Mouse (Mus musculus): ENCODE results near the gene Dnmt3c. TPM values are rescaled to one million over a fixed set of nuclear protein-coding genes. Genes with fewer than 3 reads are reported as not detected.
"Not testable (repeated sequence)": the region's sequence is repeated elsewhere in the genome, so short reads cannot be mapped to it uniquely, and the experiment has no call there.

Gene Dnmt3c
- not detected in 2 replicates for polyA plus RNA-seq (2016; fragmentation: Nextera tagmentation; extraction: Ambion mirVana)

DNA sequence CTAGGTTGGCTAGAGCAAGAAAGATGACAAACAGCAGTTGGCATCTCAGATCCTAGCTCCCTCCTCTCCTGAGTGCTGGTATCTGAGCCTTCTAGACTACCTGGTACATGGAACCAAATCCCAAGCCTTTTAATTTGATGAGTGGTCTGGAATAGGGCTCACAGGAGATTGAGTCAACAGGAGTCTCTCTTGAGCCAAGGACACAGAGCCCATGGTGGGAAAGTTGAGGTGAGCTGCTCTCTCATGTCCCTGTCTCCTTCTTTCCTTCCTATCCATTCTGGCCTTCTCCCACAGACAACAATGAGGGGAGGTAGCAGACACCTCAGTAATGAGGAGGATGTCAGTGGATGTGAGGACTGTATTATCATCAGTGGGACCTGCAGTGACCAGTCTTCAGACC is at the start of gene Dnmt3c:
Gene Dnmt3c (plus strand): TSS at position 301 of the 400 bp plus-strand sequence.
- Histone ChIP-seq H3K4me2 (no peak within 1 kb of the TSS), H3K4me3 (replicated peaks) (no peak within 1 kb of the TSS), H3K36me3 (no peaks in the 10 kb centered on the region), H3K4me1 (replicated peaks) (no peaks in the 10 kb centered on the region), H3K27me3 (no peaks in the 10 kb centered on the region), H3K9ac (replicated peaks) (no peak within 1 kb of the TSS), H3K27ac (no peak within 1 kb of the TSS), H3K9me3 (no peaks in the 10 kb centered on the region)
- no peak for ATAC-seq (ENCODE audit: insufficient number of reproducible peaks, insufficient read depth, low FRiP score, low TSS enrichment, low read depth)

GRCm38 (mm10) chr2:153648773-153649297 is 47.6 kb upstream of the Dnmt3c start:
- H3K27me3 ChIP-seq, result no peaks in the 10 kb centered on the region; the same call in 1 of the 2 replicates
- H3K27ac ChIP-seq, result peak overlapping the region; percentile 78; the same call in 1 of the 2 replicates
- peak overlapping the region; percentile 86 for H3K9ac ChIP-seq (replicated peaks)
- 17% methylated on average over 14 of the region's 14 CpGs for WGBS
- H3K36me3 ChIP-seq, result no peaks in the 10 kb centered on the region
- peaks cover 18% of the 10 kb centered on the region for H3K4me1 ChIP-seq (replicated peaks)
- H3K9me3 ChIP-seq, result no peaks in the 10 kb centered on the region
- peak; percentile 6; the same call in 1 of the 2 replicates for ATAC-seq (ENCODE audit: insufficient number of reproducible peaks, insufficient read depth, low FRiP score, low TSS enrichment, low read depth)
- H3K4me2 ChIP-seq, result peak overlapping the region; percentile 97
- H3K4me3 ChIP-seq (replicated peaks), result peak overlapping the region; percentile 80

DNA sequence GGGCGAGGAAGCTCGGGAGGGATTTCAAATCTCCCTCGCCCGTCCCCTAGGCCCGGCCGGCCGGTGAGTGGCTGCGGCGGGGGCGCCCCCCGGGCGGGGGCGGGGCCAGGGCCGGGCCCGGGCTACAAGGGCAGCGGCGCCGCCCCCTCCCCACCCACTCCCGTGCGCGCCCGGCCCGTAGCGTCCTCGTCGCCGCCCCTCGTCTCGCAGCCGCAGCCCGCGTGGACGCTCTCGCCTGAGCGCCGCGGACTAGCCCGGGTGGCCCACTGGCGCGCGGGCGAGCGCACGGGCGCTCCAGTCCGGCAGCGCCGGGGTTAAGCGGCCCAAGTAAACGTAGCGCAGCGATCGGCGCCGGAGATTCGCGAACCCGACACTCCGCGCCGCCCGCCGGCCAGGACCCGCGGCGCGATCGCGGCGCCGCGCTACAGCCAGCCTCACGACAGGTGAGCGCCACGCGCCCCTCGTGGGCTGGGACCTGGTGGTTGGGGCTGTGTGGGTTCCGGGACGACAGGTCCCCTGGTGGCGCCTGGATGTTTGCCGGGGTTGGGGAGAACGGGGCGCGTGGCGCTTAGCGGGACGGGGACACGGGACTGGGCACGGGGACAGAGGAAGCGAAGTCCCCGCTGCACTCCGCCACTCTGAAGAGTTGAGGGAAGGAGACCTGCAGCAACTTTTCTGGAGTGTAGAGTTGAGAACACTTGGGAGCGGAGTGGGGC is 47.0 kb upstream of the Dnmt3c start, which contains the start of gene Dnmt3b:
Gene Dnmt3b (plus strand): TSS at position 153 of the 716 bp plus-strand sequence.
- peaks cover 18% of the 10 kb centered on the region for H3K4me1 ChIP-seq (replicated peaks)
- H3K9me3 ChIP-seq, result no peaks in the 10 kb centered on the region
- H3K27ac ChIP-seq, result peak within 1 kb of the TSS; percentile 78; the same call in 1 of the 2 replicates
- peak within 1 kb of the TSS; percentile 80 for H3K4me3 ChIP-seq (replicated peaks)
- no peaks in the 10 kb centered on the region; the same call in 1 of the 2 replicates for H3K27me3 ChIP-seq
- no peaks in the 10 kb centered on the region for H3K36me3 ChIP-seq
- peak within 1 kb of the TSS; percentile 97 for H3K4me2 ChIP-seq
- peak within 1 kb of the TSS; percentile 86 for H3K9ac ChIP-seq (replicated peaks)
- peak; percentile 78 for ATAC-seq (ENCODE audit: insufficient number of reproducible peaks, insufficient read depth, low FRiP score, low TSS enrichment, low read depth)
- under 1% methylated on average over 86 of the region's 93 CpGs for WGBS

DNA sequence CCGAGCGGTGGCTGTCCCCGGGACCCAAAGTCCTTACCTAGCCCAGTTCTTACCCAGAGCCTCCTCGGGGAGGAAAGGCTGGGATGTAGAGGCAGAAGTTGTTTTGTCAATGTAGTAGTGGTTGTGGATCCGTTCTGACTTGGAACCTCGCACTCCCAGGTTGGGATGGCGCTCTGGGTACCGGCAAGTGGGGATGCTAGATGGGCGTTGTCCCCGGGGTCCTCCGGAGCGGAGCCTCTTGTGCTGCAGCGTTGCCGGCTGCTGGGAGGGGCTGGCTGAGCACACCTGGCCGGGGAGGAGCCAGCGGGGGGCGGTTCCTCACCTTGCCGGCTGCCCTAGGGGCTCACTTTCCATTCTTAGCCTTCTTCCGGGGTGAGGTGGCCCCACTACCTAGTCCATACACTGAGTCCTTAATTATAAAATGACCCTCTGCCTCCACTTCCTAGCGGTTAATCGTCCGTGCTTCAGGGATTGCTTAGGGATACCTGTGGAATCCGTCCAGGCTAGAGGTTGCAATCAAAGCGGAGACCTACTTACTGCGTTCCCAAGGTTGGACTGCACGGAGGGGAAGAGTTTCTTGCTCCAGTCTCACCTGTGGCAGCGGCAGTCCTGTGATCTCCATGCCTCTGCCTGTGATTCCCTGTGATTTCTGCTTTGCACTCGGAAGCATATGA is 46.3 kb upstream of the Dnmt3c start:
- H3K36me3 ChIP-seq, result no peaks in the 10 kb centered on the region
- H3K9ac ChIP-seq (replicated peaks), result peak overlapping the region; percentile 86
- no peaks in the 10 kb centered on the region for H3K9me3 ChIP-seq
- H3K4me3 ChIP-seq (replicated peaks), result peak overlapping the region; percentile 80
- 0 out of 2 replicates have a peak overlapping the region, but pooled peaks have one; percentile 78 for H3K27ac ChIP-seq
- ATAC-seq (ENCODE audit: insufficient number of reproducible peaks, insufficient read depth, low FRiP score, low TSS enrichment, low read depth), result peak; percentile 60; the same call in 1 of the 2 replicates
- 3% methylated on average over 27 of the region's 28 CpGs for WGBS
- H3K27me3 ChIP-seq, result no peaks in the 10 kb centered on the region; the same call in 1 of the 2 replicates
- H3K4me1 ChIP-seq (replicated peaks), result peaks cover 18% of the 10 kb centered on the region
- peak overlapping the region; percentile 97 for H3K4me2 ChIP-seq

- Histone ChIP-seq H3K4me1 (replicated peaks) (peaks cover 18% of the 10 kb centered on the region), H3K27me3 (no peaks in the 10 kb centered on the region; the same call in 1 of the 2 replicates), H3K4me3 (replicated peaks) (no peak overlapping the region), H3K9ac (replicated peaks) (no peak overlapping the region), H3K9me3 (no peaks in the 10 kb centered on the region), H3K36me3 (0 out of 2 replicates have a peak, but pooled peaks cover 5% of the 10 kb centered on the region), H3K4me2 (no peak overlapping the region), H3K27ac (no peak overlapping the region)
- no peak for ATAC-seq (ENCODE audit: insufficient number of reproducible peaks, insufficient read depth, low FRiP score, low TSS enrichment, low read depth)
- 46% methylated on average over 3 of the region's 3 CpGs for WGBS
These were observed 44.8 kb upstream of the Dnmt3c start for GRCm38 (mm10) chr2:153651681-153652080.

DNA sequence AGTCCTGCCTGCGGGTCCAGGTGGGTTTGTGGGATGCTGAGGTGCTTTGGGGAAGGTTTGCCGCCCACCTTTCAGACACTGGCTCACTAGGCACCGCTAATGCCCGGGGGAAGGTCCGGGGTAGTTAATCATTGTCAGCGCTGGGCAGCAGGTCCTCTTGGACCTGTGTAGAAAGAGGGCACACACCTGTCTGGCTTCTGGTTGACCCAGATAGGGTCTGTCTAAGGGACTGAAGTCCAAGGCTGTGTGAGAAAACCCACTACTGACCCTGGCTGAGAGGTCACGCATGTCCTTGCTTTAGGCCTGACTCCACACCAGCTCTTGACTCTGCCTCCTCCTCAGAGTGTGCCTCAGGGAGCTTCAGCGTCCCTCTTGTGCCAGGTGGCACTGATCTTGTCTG is 38.8 kb upstream of the Dnmt3c start:
- not testable (repeated sequence) for H3K27ac ChIP-seq; H3K9ac ChIP-seq (replicated peaks); H3K4me1 ChIP-seq (replicated peaks); H3K4me2 ChIP-seq; ATAC-seq (ENCODE audit: insufficient number of reproducible peaks, insufficient read depth, low FRiP score, low TSS enrichment, low read depth); H3K27me3 ChIP-seq; H3K4me3 ChIP-seq (replicated peaks); H3K9me3 ChIP-seq
- WGBS, result 85% methylated on average over 8 of the region's 8 CpGs
- H3K36me3 ChIP-seq, result peaks cover 20% of the 10 kb centered on the region

- Histone ChIP-seq H3K4me2 (no peak overlapping the region), H3K36me3 (peaks cover 45% of the 10 kb centered on the region), H3K4me1 (replicated peaks) (no peaks in the 10 kb centered on the region), H3K4me3 (replicated peaks) (no peak overlapping the region), H3K9me3 (no peaks in the 10 kb centered on the region), H3K27ac (no peak overlapping the region), H3K27me3 (no peaks in the 10 kb centered on the region), H3K9ac (replicated peaks) (no peak overlapping the region)
- no peak for ATAC-seq (ENCODE audit: insufficient number of reproducible peaks, insufficient read depth, low FRiP score, low TSS enrichment, low read depth)
- 32% methylated on average over 3 of the region's 3 CpGs for WGBS
These were observed 35.8 kb upstream of the Dnmt3c start for GRCm38 (mm10) chr2:153660616-153661015.

DNA sequence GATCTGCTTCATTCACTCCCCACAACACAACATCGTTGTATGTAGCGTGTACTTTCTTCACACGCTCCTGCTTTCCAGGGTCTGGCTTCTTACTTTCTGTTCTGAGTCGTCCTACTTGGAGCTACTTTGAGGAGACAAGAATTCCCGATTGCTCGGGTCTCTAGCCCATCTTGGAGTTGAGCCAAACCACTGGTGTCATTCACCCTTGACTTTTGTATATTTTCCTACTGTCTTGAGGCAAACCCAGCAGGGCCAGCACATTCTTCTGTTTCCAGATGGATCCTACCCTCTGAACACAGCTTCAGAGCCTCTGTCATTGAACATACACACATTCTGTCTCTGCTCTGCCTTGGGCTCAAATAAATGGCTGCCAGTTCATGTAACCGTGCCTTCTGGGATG is 31.1 kb upstream of the Dnmt3c start:
- Histone ChIP-seq H3K27ac (no peak overlapping the region), H3K9me3 (no peaks in the 10 kb centered on the region), H3K9ac (replicated peaks) (no peak overlapping the region), H3K36me3 (peaks cover 65% of the 10 kb centered on the region), H3K4me3 (replicated peaks) (no peak overlapping the region), H3K27me3 (no peaks in the 10 kb centered on the region), H3K4me1 (replicated peaks) (no peaks in the 10 kb centered on the region), H3K4me2 (no peak overlapping the region)
- ATAC-seq (ENCODE audit: insufficient number of reproducible peaks, insufficient read depth, low FRiP score, low TSS enrichment, low read depth), result no peak
- 92% methylated on average over 7 of the region's 7 CpGs for WGBS

DNA sequence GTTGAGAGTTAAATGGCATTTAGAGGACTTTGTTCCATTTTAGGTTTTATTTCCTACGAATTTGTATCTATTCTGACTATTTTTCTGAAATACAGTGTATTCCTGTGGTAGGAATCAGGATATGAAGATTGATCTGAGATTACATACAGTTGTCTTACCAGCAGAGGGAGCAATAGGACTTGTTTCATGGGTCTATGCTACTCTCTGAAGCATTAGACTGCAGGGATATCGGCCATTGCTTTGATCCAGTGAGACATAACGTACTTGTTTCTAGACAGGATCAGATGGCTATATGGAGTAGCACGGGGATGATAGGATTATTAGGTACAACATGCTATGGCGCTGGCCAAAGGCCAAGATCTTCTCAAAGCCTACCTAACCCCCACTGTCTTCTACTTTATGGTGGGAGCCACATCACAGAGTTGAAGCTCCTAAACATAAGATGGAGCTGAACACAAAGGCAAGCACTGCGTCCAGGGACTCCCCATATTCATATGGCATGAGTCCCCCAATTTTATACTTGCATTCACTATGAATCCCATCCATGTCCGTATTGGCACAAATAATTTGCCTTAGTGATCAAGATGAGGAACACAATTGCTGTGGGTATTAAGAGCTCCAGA is 27.6 kb upstream of the Dnmt3c start:
- H3K9me3 ChIP-seq, result no peaks in the 10 kb centered on the region
- WGBS, result 71% methylated on average over 7 of the region's 7 CpGs
- no peaks in the 10 kb centered on the region for H3K27me3 ChIP-seq
- no peak overlapping the region for H3K9ac ChIP-seq (replicated peaks)
- ATAC-seq (ENCODE audit: insufficient number of reproducible peaks, insufficient read depth, low FRiP score, low TSS enrichment, low read depth), result no peak
- no peak overlapping the region for H3K4me2 ChIP-seq
- H3K27ac ChIP-seq, result no peak overlapping the region
- H3K36me3 ChIP-seq, result peaks cover 50% of the 10 kb centered on the region
- H3K4me1 ChIP-seq (replicated peaks), result no peaks in the 10 kb centered on the region
- no peak overlapping the region for H3K4me3 ChIP-seq (replicated peaks)

DNA sequence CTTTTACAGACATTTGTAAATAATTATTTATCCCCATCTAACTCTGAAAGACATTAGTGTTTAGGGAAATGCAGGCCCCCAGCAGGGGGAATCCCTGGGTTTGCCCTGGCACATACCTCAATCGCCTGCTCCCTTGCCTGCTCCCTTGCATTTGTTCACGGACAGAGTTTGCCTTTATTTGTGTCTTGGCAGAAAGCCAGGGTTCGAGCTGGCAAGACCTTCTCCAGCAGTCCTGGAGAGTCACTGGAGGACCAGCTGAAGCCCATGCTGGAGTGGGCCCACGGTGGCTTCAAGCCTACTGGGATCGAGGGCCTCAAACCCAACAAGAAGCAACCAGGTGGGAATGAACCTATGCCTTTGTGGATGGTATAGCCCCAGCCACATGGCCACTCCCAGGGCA is 26.3 kb upstream of the Dnmt3c start:
- 83% methylated on average over 5 of the region's 5 CpGs for WGBS
- Histone ChIP-seq H3K27me3 (no peaks in the 10 kb centered on the region), H3K36me3 (peaks cover 45% of the 10 kb centered on the region), H3K9me3 (no peaks in the 10 kb centered on the region), H3K4me1 (replicated peaks) (no peaks in the 10 kb centered on the region), H3K9ac (replicated peaks) (no peak overlapping the region), H3K4me3 (replicated peaks) (no peak overlapping the region), H3K27ac (no peak overlapping the region), H3K4me2 (no peak overlapping the region)
- no peak for ATAC-seq (ENCODE audit: insufficient number of reproducible peaks, insufficient read depth, low FRiP score, low TSS enrichment, low read depth)

GRCm38 (mm10) chr2:153672619-153673018 is 23.8 kb upstream of the Dnmt3c start:
- 86% methylated on average over 2 of the region's 2 CpGs for WGBS
- H3K36me3 ChIP-seq, result peaks cover 51% of the 10 kb centered on the region
- no peaks in the 10 kb centered on the region for H3K4me1 ChIP-seq (replicated peaks)
- no peaks in the 10 kb centered on the region for H3K9me3 ChIP-seq
- no peak overlapping the region for H3K27ac ChIP-seq
- no peak overlapping the region for H3K9ac ChIP-seq (replicated peaks)
- H3K4me2 ChIP-seq, result no peak overlapping the region
- H3K27me3 ChIP-seq, result no peaks in the 10 kb centered on the region
- no peak overlapping the region for H3K4me3 ChIP-seq (replicated peaks)
- ATAC-seq (ENCODE audit: insufficient number of reproducible peaks, insufficient read depth, low FRiP score, low TSS enrichment, low read depth), result no peak

All from limb, embryonic 12.5 days (tissue).